Mouse (Mus musculus) regulatory T cell (primary cell): ENCODE results near the gene Adamts18.

ENCODE experiments used
- in situ Hi-C: fragments of 300-600 bp; cut with MboI, MseI; formaldehyde crosslinking; loops from one replicate; pipeline ENCODE4 v1.15.1; 2025; ENCODE audit warnings: high pct_unique_total_duplicates

Adamts18 gene

GRCm38 (mm10) chr8:113844801-113845301 lies 3.7 kb downstream of the Adamts18 start:
- in situ Hi-C loops, result no loop called here

GRCm38 (mm10) chr8:113838211-113838610 lies 10.3 kb downstream of the Adamts18 start:
- in situ Hi-C loops, result no loop called here

GRCm38 (mm10) chr8:113837570-113837915 lies 11.0 kb downstream of the Adamts18 start:
- in situ Hi-C loops, result no loop called here

- in situ Hi-C loops, result no loop called here
Measured at GRCm38 (mm10) chr8:113836892-113837569, 11.5 kb downstream of the Adamts18 start.

- in situ Hi-C loops, result no loop called here
Measured at GRCm38 (mm10) chr8:113833644-113834043, 14.9 kb downstream of the Adamts18 start.

- in situ Hi-C loops, result no loop called here
Measured at GRCm38 (mm10) chr8:113827270-113827669, 21.3 kb downstream of the Adamts18 start.

GRCm38 (mm10) chr8:113820983-113821587 lies 27.5 kb downstream of the Adamts18 start:
- in situ Hi-C loops, result loop anchor here (25.0 kb wide), 1 partner anchor 1316 kb away; no protein-coding TSS in a partner anchor

- in situ Hi-C loops, result loop anchor here (25.0 kb wide), 1 partner anchor 1323 kb away; no protein-coding TSS in a partner anchor
Measured at GRCm38 (mm10) chr8:113813966-113814365, 34.6 kb downstream of the Adamts18 start.

GRCm38 (mm10) chr8:113811521-113811920 lies 37.0 kb downstream of the Adamts18 start:
- in situ Hi-C loops, result loop anchor here (25.0 kb wide), 1 partner anchor 1326 kb away; no protein-coding TSS in a partner anchor

GRCm38 (mm10) chr8:113809929-113810328 lies 38.6 kb downstream of the Adamts18 start:
- in situ Hi-C loops, result loop anchor here (25.0 kb wide), 1 partner anchor 1327 kb away; no protein-coding TSS in a partner anchor

- in situ Hi-C loops, result loop anchor here (25.0 kb wide), 1 partner anchor 1333 kb away; no protein-coding TSS in a partner anchor
Measured at GRCm38 (mm10) chr8:113803830-113804611, 44.5 kb downstream of the Adamts18 start.

- in situ Hi-C loops, result loop anchor here (25.0 kb wide), 1 partner anchor 1336 kb away; no protein-coding TSS in a partner anchor
Measured at GRCm38 (mm10) chr8:113801551-113801950, 47.0 kb downstream of the Adamts18 start.

GRCm38 (mm10) chr8:113800556-113800955 lies 48.0 kb downstream of the Adamts18 start:
- in situ Hi-C loops, result loop anchor here (25.0 kb wide), 1 partner anchor 1337 kb away; no protein-coding TSS in a partner anchor

GRCm38 (mm10) chr8:113799550-113799949 lies 49.0 kb downstream of the Adamts18 start:
- in situ Hi-C loops, result no loop called here

- in situ Hi-C loops, result no loop called here
Measured at GRCm38 (mm10) chr8:113791856-113792255, 56.7 kb downstream of the Adamts18 start.

- in situ Hi-C loops, result no loop called here
Measured at GRCm38 (mm10) chr8:113791061-113791460, 57.5 kb downstream of the Adamts18 start.

- in situ Hi-C loops, result no loop called here
Measured at GRCm38 (mm10) chr8:113783711-113784110, 64.8 kb downstream of the Adamts18 start.

GRCm38 (mm10) chr8:113781554-113781953 lies 67.0 kb downstream of the Adamts18 start:
- in situ Hi-C loops, result no loop called here

- in situ Hi-C loops, result no loop called here
Measured at GRCm38 (mm10) chr8:113775361-113775760, 73.2 kb downstream of the Adamts18 start.

GRCm38 (mm10) chr8:113768861-113769410 lies 79.6 kb downstream of the Adamts18 start:
- in situ Hi-C loops, result no loop called here

- in situ Hi-C loops, result no loop called here
Measured at GRCm38 (mm10) chr8:113765121-113765520, 83.4 kb downstream of the Adamts18 start.
